Mouse (Mus musculus): ENCODE results near the gene Carns1.

- TF ChIP-seq CTCF (IDR thresholded peaks at IDR 0.05) = no peak
- TF ChIP-seq EP300 (IDR thresholded peaks at IDR 0.05) = peak; percentile 42
Measured at GRCm38 (mm10) chr19:4213524-4213974, 38.3 kb upstream of the Carns1 start.
